Mouse (Mus musculus): ENCODE measurements at regions not wholly inside any gene's neighbourhood (a gene's known extent, or its start where the extent isn't known, plus 50 kb on each side); places are given as distances from the start of the nearest gene placed in this dataset.

GRCm38 (mm10) chr1:169224431-169224830 is 306.8 kb downstream of the Nuf2 start:
- no peak for ATAC-seq (replicated peaks; ENCODE audit: insufficient number of reproducible peaks, insufficient read depth, low FRiP score, low read depth)
- Histone ChIP-seq H3K4me1 (replicated peaks) (no peaks in the 10 kb centered on the region), H3K9ac (no peak overlapping the region), H3K27ac (no peak overlapping the region), H3K4me3 (no peak overlapping the region), H3K27me3 (no peaks in the 10 kb centered on the region), H3K9me3 (replicated peaks) (0 out of 2 replicates have a peak, but pooled peaks cover 2% of the 10 kb centered on the region), H3K4me2 (no peak overlapping the region), H3K36me3 (no peaks in the 10 kb centered on the region)
- 84% methylated on average over 2 of the region's 2 CpGs for WGBS

GRCm38 (mm10) chr1:169187658-169188057 is 343.6 kb downstream of the Nuf2 start:
- Histone ChIP-seq H3K4me2 (no peak overlapping the region), H3K9ac (no peak overlapping the region), H3K9me3 (replicated peaks) (no peaks in the 10 kb centered on the region), H3K36me3 (no peaks in the 10 kb centered on the region), H3K4me1 (replicated peaks) (no peaks in the 10 kb centered on the region), H3K27me3 (no peaks in the 10 kb centered on the region), H3K4me3 (no peak overlapping the region), H3K27ac (no peak overlapping the region)
- no peak for ATAC-seq (replicated peaks; ENCODE audit: insufficient number of reproducible peaks, insufficient read depth, low FRiP score, low read depth)
- WGBS, result 59% methylated on average over 1 of the region's 1 CpGs

GRCm38 (mm10) chr1:169170405-169170804 is 360.9 kb downstream of the Nuf2 start:
- Histone ChIP-seq H3K9ac (no peak overlapping the region), H3K27ac (no peak overlapping the region), H3K4me3 (no peak overlapping the region), H3K36me3 (no peaks in the 10 kb centered on the region), H3K4me1 (replicated peaks) (0 out of 2 replicates have a peak, but pooled peaks cover 3% of the 10 kb centered on the region), H3K27me3 (no peaks in the 10 kb centered on the region), H3K4me2 (no peak overlapping the region), H3K9me3 (replicated peaks) (no peaks in the 10 kb centered on the region)
- 83% methylated on average over 2 of the region's 2 CpGs for WGBS
- no peak for ATAC-seq (replicated peaks; ENCODE audit: insufficient number of reproducible peaks, insufficient read depth, low FRiP score, low read depth)

GRCm38 (mm10) chr1:169168033-169168432 is 363.2 kb downstream of the Nuf2 start:
- H3K4me3 ChIP-seq, result no peak overlapping the region
- H3K9ac ChIP-seq, result no peak overlapping the region
- H3K9me3 ChIP-seq (replicated peaks), result no peaks in the 10 kb centered on the region
- H3K36me3 ChIP-seq, result no peaks in the 10 kb centered on the region
- 0 out of 2 replicates have a peak, but pooled peaks cover 3% of the 10 kb centered on the region for H3K4me1 ChIP-seq (replicated peaks)
- no peak overlapping the region for H3K4me2 ChIP-seq
- WGBS, result 73% methylated on average over 4 of the region's 4 CpGs
- no peak for ATAC-seq (replicated peaks; ENCODE audit: insufficient number of reproducible peaks, insufficient read depth, low FRiP score, low read depth)
- H3K27ac ChIP-seq, result no peak overlapping the region
- no peaks in the 10 kb centered on the region for H3K27me3 ChIP-seq

- no peak for ATAC-seq (replicated peaks; ENCODE audit: insufficient number of reproducible peaks, insufficient read depth, low FRiP score, low read depth)
Observed at GRCm38 (mm10) chr1:169166041-169166850, 365.0 kb downstream of the Nuf2 start.

GRCm38 (mm10) chr1:169160858-169161257 is 370.4 kb downstream of the Nuf2 start:
- Histone ChIP-seq H3K4me1 (replicated peaks) (peaks cover 5% of the 10 kb centered on the region; the same call in 1 of the 2 replicates), H3K27ac (no peak overlapping the region), H3K4me2 (no peak overlapping the region), H3K9ac (no peak overlapping the region), H3K4me3 (no peak overlapping the region), H3K9me3 (replicated peaks) (no peaks in the 10 kb centered on the region), H3K27me3 (no peaks in the 10 kb centered on the region), H3K36me3 (no peaks in the 10 kb centered on the region)
- no peak for ATAC-seq (replicated peaks; ENCODE audit: insufficient number of reproducible peaks, insufficient read depth, low FRiP score, low read depth)
- 25% methylated on average over 6 of the region's 6 CpGs for whole genome bisulfite sequencing

More at GRCm38 (mm10) chr1:169166041-169166850, 365.0 kb downstream of the Nuf2 start:
- Histone ChIP-seq H3K27me3 (no peaks in the 10 kb centered on the region), H3K9ac (no peak overlapping the region), H3K4me1 (replicated peaks) (0 out of 2 replicates have a peak, but pooled peaks cover 3% of the 10 kb centered on the region), H3K4me3 (no peak overlapping the region), H3K27ac (no peak overlapping the region), H3K36me3 (no peaks in the 10 kb centered on the region), H3K4me2 (no peak overlapping the region), H3K9me3 (replicated peaks) (no peaks in the 10 kb centered on the region)
- WGBS, result 71% methylated on average over 5 of the region's 5 CpGs

GRCm38 (mm10) chr1:169160220-169160619 is 371.0 kb downstream of the Nuf2 start:
- Histone ChIP-seq H3K27me3 (no peaks in the 10 kb centered on the region), H3K4me3 (no peak overlapping the region), H3K27ac (no peak overlapping the region), H3K9ac (no peak overlapping the region), H3K4me1 (replicated peaks) (peaks cover 5% of the 10 kb centered on the region; the same call in 1 of the 2 replicates), H3K4me2 (no peak overlapping the region), H3K36me3 (no peaks in the 10 kb centered on the region), H3K9me3 (replicated peaks) (no peaks in the 10 kb centered on the region)
- no peak for ATAC-seq (replicated peaks; ENCODE audit: insufficient number of reproducible peaks, insufficient read depth, low FRiP score, low read depth)
- 54% methylated on average over 1 of the region's 1 CpGs for whole genome bisulfite sequencing

GRCm38 (mm10) chr1:169159786-169160185 is 371.5 kb downstream of the Nuf2 start:
- ATAC-seq (replicated peaks; ENCODE audit: insufficient number of reproducible peaks, insufficient read depth, low FRiP score, low read depth), result no peak
- H3K36me3 ChIP-seq, result no peaks in the 10 kb centered on the region
- no peak overlapping the region for H3K4me3 ChIP-seq
- H3K4me2 ChIP-seq, result no peak overlapping the region
- H3K9me3 ChIP-seq (replicated peaks), result no peaks in the 10 kb centered on the region
- no peak overlapping the region for H3K27ac ChIP-seq
- no peaks in the 10 kb centered on the region for H3K27me3 ChIP-seq
- H3K4me1 ChIP-seq (replicated peaks), result peaks cover 5% of the 10 kb centered on the region; the same call in 1 of the 2 replicates
- H3K9ac ChIP-seq, result no peak overlapping the region

GRCm38 (mm10) chr1:169157496-169157895 is 373.8 kb downstream of the Nuf2 start:
- H3K4me1 ChIP-seq (replicated peaks), result peaks cover 5% of the 10 kb centered on the region; the same call in 1 of the 2 replicates
- no peak for ATAC-seq (replicated peaks; ENCODE audit: insufficient number of reproducible peaks, insufficient read depth, low FRiP score, low read depth)
- H3K36me3 ChIP-seq, result no peaks in the 10 kb centered on the region
- H3K4me2 ChIP-seq, result no peak overlapping the region
- H3K9ac ChIP-seq, result no peak overlapping the region
- no peaks in the 10 kb centered on the region for H3K27me3 ChIP-seq
- no peaks in the 10 kb centered on the region for H3K9me3 ChIP-seq (replicated peaks)
- H3K27ac ChIP-seq, result no peak overlapping the region
- no peak overlapping the region for H3K4me3 ChIP-seq
- 77% methylated on average over 3 of the region's 3 CpGs for WGBS

GRCm38 (mm10) chr1:169156875-169157274 is 374.4 kb downstream of the Nuf2 start:
- Histone ChIP-seq H3K4me3 (no peak overlapping the region), H3K27ac (no peak overlapping the region), H3K9me3 (replicated peaks) (no peaks in the 10 kb centered on the region), H3K27me3 (no peaks in the 10 kb centered on the region), H3K36me3 (no peaks in the 10 kb centered on the region), H3K4me1 (replicated peaks) (peaks cover 5% of the 10 kb centered on the region; the same call in 1 of the 2 replicates), H3K4me2 (no peak overlapping the region), H3K9ac (no peak overlapping the region)
- ATAC-seq (replicated peaks; ENCODE audit: insufficient number of reproducible peaks, insufficient read depth, low FRiP score, low read depth), result no peak
- 87% methylated on average over 4 of the region's 4 CpGs for WGBS

- no peaks in the 10 kb centered on the region for H3K27me3 ChIP-seq
- H3K4me3 ChIP-seq, result no peak overlapping the region
- no peaks in the 10 kb centered on the region for H3K36me3 ChIP-seq
- no peak for ATAC-seq (replicated peaks; ENCODE audit: insufficient number of reproducible peaks, insufficient read depth, low FRiP score, low read depth)
- no peaks in the 10 kb centered on the region for H3K9me3 ChIP-seq (replicated peaks)
- WGBS, result 71% methylated on average over 14 of the region's 14 CpGs
- no peak overlapping the region for H3K27ac ChIP-seq
- H3K4me2 ChIP-seq, result no peak overlapping the region
- H3K9ac ChIP-seq, result no peak overlapping the region
- H3K4me1 ChIP-seq (replicated peaks), result peaks cover 3% of the 10 kb centered on the region; the same call in 1 of the 2 replicates
Observed at GRCm38 (mm10) chr1:169155484-169156459, 375.5 kb downstream of the Nuf2 start.

Data from heart, embryonic 15.5 days (tissue).